Mouse (Mus musculus): ENCODE results near the gene Clec3b. TPM values are rescaled to one million over a fixed set of nuclear protein-coding genes. Genes with fewer than 3 reads are reported as not detected.

The Clec3b gene
- polyA plus RNA-seq, 1 experiment from 2014 or later = not detected

GRCm38 (mm10) chr9:123139887-123140614 lies 10.7 kb upstream of the Clec3b start:
- Histone ChIP-seq H3K9ac (ENCODE audit: low read length) (no peak overlapping the region), H3K4me2 (ENCODE audit: low read length) (no peak overlapping the region), H3K4me3 (ENCODE audit: low read depth, low read length) (no peak overlapping the region), H3K27me3 (replicated peaks; ENCODE audit: control insufficient read depth, insufficient read depth, low read length) (no peaks in the 10 kb centered on the region), H3K9me3 (ENCODE audit: control insufficient read depth, low read length) (peaks cover 12% of the 10 kb centered on the region; the same call in 1 of the 2 replicates), H3K36me3 (ENCODE audit: control insufficient read depth, insufficient read depth, low read length) (peaks cover 47% of the 10 kb centered on the region), H3K27ac (ENCODE audit: low read depth) (no peak overlapping the region), H3K4me1 (replicated peaks; ENCODE audit: control insufficient read depth, insufficient read depth, low read length) (0 out of 2 replicates have a peak, but pooled peaks cover 3% of the 10 kb centered on the region)
- ATAC-seq (replicated peaks; ENCODE audit: low FRiP score, low TSS enrichment, low read depth) (no peak), DNase-seq (ENCODE audit: low spot score) (no peak)
- WGBS = 87% methylated on average over 4 of the region's 4 CpGs

- Histone ChIP-seq H3K27me3 (replicated peaks; ENCODE audit: control insufficient read depth, insufficient read depth, low read length) (no peaks in the 10 kb centered on the region), H3K9me3 (ENCODE audit: control insufficient read depth, low read length) (peaks cover 11% of the 10 kb centered on the region; the same call in 1 of the 2 replicates), H3K36me3 (ENCODE audit: control insufficient read depth, insufficient read depth, low read length) (no peaks in the 10 kb centered on the region), H3K4me2 (ENCODE audit: low read length) (no peak overlapping the region), H3K4me3 (ENCODE audit: low read depth, low read length) (no peak overlapping the region), H3K27ac (ENCODE audit: low read depth) (peak overlapping the region; percentile 22; the same call in 1 of the 2 replicates), H3K9ac (ENCODE audit: low read length) (no peak overlapping the region), H3K4me1 (replicated peaks; ENCODE audit: control insufficient read depth, insufficient read depth, low read length) (no peaks in the 10 kb centered on the region)
- 62% methylated on average over 5 of the region's 5 CpGs for WGBS
- no peak for DNase-seq (ENCODE audit: low spot score)
- no peak for ATAC-seq (replicated peaks; ENCODE audit: low FRiP score, low TSS enrichment, low read depth)
Observed at GRCm38 (mm10) chr9:123148430-123148829, 2.3 kb upstream of the Clec3b start.

GRCm38 (mm10) chr9:123151561-123151960 lies 815 bp downstream of the Clec3b start:
- DNase-seq (ENCODE audit: low spot score) (no peak), ATAC-seq (replicated peaks; ENCODE audit: low FRiP score, low TSS enrichment, low read depth) (no peak)
- H3K9me3 ChIP-seq (ENCODE audit: control insufficient read depth, low read length) = no peaks in the 10 kb centered on the region
- no peak overlapping the region for H3K9ac ChIP-seq (ENCODE audit: low read length)
- no peak overlapping the region for H3K4me2 ChIP-seq (ENCODE audit: low read length)
- H3K27me3 ChIP-seq (replicated peaks; ENCODE audit: control insufficient read depth, insufficient read depth, low read length) = no peaks in the 10 kb centered on the region
- no peak overlapping the region for H3K4me3 ChIP-seq (ENCODE audit: low read depth, low read length)
- no peaks in the 10 kb centered on the region for H3K36me3 ChIP-seq (ENCODE audit: control insufficient read depth, insufficient read depth, low read length)
- WGBS = 35% methylated on average over 1 of the region's 1 CpGs
- H3K27ac ChIP-seq (ENCODE audit: low read depth) = no peak overlapping the region
- H3K4me1 ChIP-seq (replicated peaks; ENCODE audit: control insufficient read depth, insufficient read depth, low read length) = no peaks in the 10 kb centered on the region

- Histone ChIP-seq H3K36me3 (ENCODE audit: control insufficient read depth, insufficient read depth, low read length) (no peaks in the 10 kb centered on the region), H3K4me1 (replicated peaks; ENCODE audit: control insufficient read depth, insufficient read depth, low read length) (no peaks in the 10 kb centered on the region), H3K4me2 (ENCODE audit: low read length) (no peak overlapping the region), H3K27ac (ENCODE audit: low read depth) (no peak overlapping the region), H3K27me3 (replicated peaks; ENCODE audit: control insufficient read depth, insufficient read depth, low read length) (no peaks in the 10 kb centered on the region), H3K9ac (ENCODE audit: low read length) (no peak overlapping the region), H3K4me3 (ENCODE audit: low read depth, low read length) (no peak overlapping the region), H3K9me3 (ENCODE audit: control insufficient read depth, low read length) (no peaks in the 10 kb centered on the region)
- WGBS = 58% methylated on average over 3 of the region's 3 CpGs
- no peak for DNase-seq (ENCODE audit: low spot score)
- ATAC-seq (replicated peaks; ENCODE audit: low FRiP score, low TSS enrichment, low read depth) = no peak
Observed at GRCm38 (mm10) chr9:123152026-123152425, 1.3 kb downstream of the Clec3b start.

- DNase-seq (ENCODE audit: low spot score) = no peak
- ATAC-seq (replicated peaks; ENCODE audit: low FRiP score, low TSS enrichment, low read depth) = no peak
- Histone ChIP-seq H3K4me1 (replicated peaks; ENCODE audit: control insufficient read depth, insufficient read depth, low read length) (no peaks in the 10 kb centered on the region), H3K4me3 (ENCODE audit: low read depth, low read length) (no peak overlapping the region), H3K9ac (ENCODE audit: low read length) (no peak overlapping the region), H3K27me3 (replicated peaks; ENCODE audit: control insufficient read depth, insufficient read depth, low read length) (no peaks in the 10 kb centered on the region), H3K9me3 (ENCODE audit: control insufficient read depth, low read length) (no peaks in the 10 kb centered on the region), H3K27ac (ENCODE audit: low read depth) (no peak overlapping the region), H3K4me2 (ENCODE audit: low read length) (no peak overlapping the region), H3K36me3 (ENCODE audit: control insufficient read depth, insufficient read depth, low read length) (no peaks in the 10 kb centered on the region)
- WGBS = 82% methylated on average over 2 of the region's 2 CpGs
Observed at GRCm38 (mm10) chr9:123153121-123153520, 2.4 kb downstream of the Clec3b start.

- ATAC-seq (replicated peaks; ENCODE audit: low FRiP score, low TSS enrichment, low read depth) (peak; percentile 60), DNase-seq (ENCODE audit: low spot score) (peak; percentile 54)
- Histone ChIP-seq H3K9me3 (ENCODE audit: control insufficient read depth, low read length) (no peaks in the 10 kb centered on the region), H3K4me3 (ENCODE audit: low read depth, low read length) (peak overlapping the region; percentile 13; the same call in 1 of the 2 replicates), H3K27me3 (replicated peaks; ENCODE audit: control insufficient read depth, insufficient read depth, low read length) (no peaks in the 10 kb centered on the region), H3K9ac (ENCODE audit: low read length) (no peak overlapping the region), H3K4me1 (replicated peaks; ENCODE audit: control insufficient read depth, insufficient read depth, low read length) (no peaks in the 10 kb centered on the region), H3K36me3 (ENCODE audit: control insufficient read depth, insufficient read depth, low read length) (no peaks in the 10 kb centered on the region), H3K27ac (ENCODE audit: low read depth) (no peak overlapping the region), H3K4me2 (ENCODE audit: low read length) (peak overlapping the region; percentile 40)
- 36% methylated on average over 30 of the region's 30 CpGs for WGBS
Observed at GRCm38 (mm10) chr9:123156910-123157361, 6.2 kb downstream of the Clec3b start.

GRCm38 (mm10) chr9:123157699-123158098 lies 7.0 kb downstream of the Clec3b start:
- Histone ChIP-seq H3K9me3 (ENCODE audit: control insufficient read depth, low read length) (no peaks in the 10 kb centered on the region), H3K4me3 (ENCODE audit: low read depth, low read length) (no peak overlapping the region), H3K27ac (ENCODE audit: low read depth) (no peak overlapping the region), H3K4me2 (ENCODE audit: low read length) (no peak overlapping the region), H3K36me3 (ENCODE audit: control insufficient read depth, insufficient read depth, low read length) (no peaks in the 10 kb centered on the region), H3K9ac (ENCODE audit: low read length) (no peak overlapping the region), H3K4me1 (replicated peaks; ENCODE audit: control insufficient read depth, insufficient read depth, low read length) (no peaks in the 10 kb centered on the region), H3K27me3 (replicated peaks; ENCODE audit: control insufficient read depth, insufficient read depth, low read length) (no peaks in the 10 kb centered on the region)
- DNase-seq (ENCODE audit: low spot score) (no peak), ATAC-seq (replicated peaks; ENCODE audit: low FRiP score, low TSS enrichment, low read depth) (no peak)

- Histone ChIP-seq H3K27ac (ENCODE audit: low read depth) (no peak overlapping the region), H3K9me3 (ENCODE audit: control insufficient read depth, low read length) (no peaks in the 10 kb centered on the region), H3K9ac (ENCODE audit: low read length) (no peak overlapping the region), H3K4me1 (replicated peaks; ENCODE audit: control insufficient read depth, insufficient read depth, low read length) (no peaks in the 10 kb centered on the region), H3K4me3 (ENCODE audit: low read depth, low read length) (no peak overlapping the region), H3K4me2 (ENCODE audit: low read length) (no peak overlapping the region), H3K36me3 (ENCODE audit: control insufficient read depth, insufficient read depth, low read length) (no peaks in the 10 kb centered on the region), H3K27me3 (replicated peaks; ENCODE audit: control insufficient read depth, insufficient read depth, low read length) (no peaks in the 10 kb centered on the region)
- peak; percentile 66 for DNase-seq (ENCODE audit: low spot score)
- WGBS = 57% methylated on average over 8 of the region's 8 CpGs
- ATAC-seq (replicated peaks; ENCODE audit: low FRiP score, low TSS enrichment, low read depth) = no peak
Observed at GRCm38 (mm10) chr9:123158125-123158836, 7.5 kb downstream of the Clec3b start.

Data from intestine, embryonic 14.5 days (tissue).